Mouse (Mus musculus): ENCODE results near the gene Eef1akmt2. TPM values are rescaled to one million over a fixed set of nuclear protein-coding genes. Genes with fewer than 3 reads are reported as not detected.

The Eef1akmt2 gene
- total and polyA plus RNA-seq, 3 experiments: 5.2 to 7.7 (median 7.7) TPM

- intact Hi-C loops (cut with DNase I): no loop called here
- TF ChIP-seq EP300 (IDR thresholded peaks at IDR 0.05; ENCODE audit: insufficient read depth, low read depth, low read length): no peak
- no peak for TF ChIP-seq CTCF (IDR thresholded peaks at IDR 0.05)
- no peak for TF ChIP-seq POLR2A (IDR thresholded peaks at IDR 0.05; ENCODE audit: insufficient read depth, low read depth, low read length)
Measured at GRCm38 (mm10) chr7:132843152-132843551, 9.3 kb downstream of the Eef1akmt2 start.

DNA sequence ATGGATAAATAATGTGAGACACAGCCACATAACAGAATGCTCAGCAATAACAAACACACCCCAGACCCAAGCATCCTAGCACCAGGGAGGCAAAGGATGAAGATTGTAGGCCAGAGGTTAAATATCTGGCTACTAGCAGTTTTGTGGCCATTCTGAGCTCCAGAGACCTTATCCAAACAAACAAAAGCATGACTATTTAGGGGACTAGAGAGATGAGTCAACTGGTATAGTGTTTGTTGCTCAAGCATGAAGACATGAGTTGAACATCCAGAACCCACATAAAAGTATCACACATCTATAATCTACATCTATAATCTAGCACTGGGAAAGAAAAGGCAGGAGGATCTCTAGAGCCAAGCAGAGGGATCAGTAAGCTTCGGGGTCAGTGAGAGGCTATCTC lies 10.0 kb downstream of the Eef1akmt2 start:
- intact Hi-C loops (cut with DNase I): no loop called here
- H3K27ac ChIP-seq: no peak overlapping the region
- WGBS: 90% methylated on average over 1 of the region's 1 CpGs

More at GRCm38 (mm10) chr7:132843152-132843551, 9.3 kb downstream of the Eef1akmt2 start:
- DNase-seq: no peak
- Histone ChIP-seq H3K4me1 (ENCODE audit: control insufficient read depth, insufficient read depth, low read length) (no peaks in the 10 kb centered on the region), H3K4me3 (no peak overlapping the region), H3K36me3 (ENCODE audit: control insufficient read depth, insufficient read depth, low read length) (no peaks in the 10 kb centered on the region; the same call in 1 of the 2 replicates), H3K79me2 (replicated peaks; ENCODE audit: control insufficient read depth, insufficient read depth, low read length) (no peaks in the 10 kb centered on the region), H3K27ac (no peak overlapping the region), H3K27me3 (ENCODE audit: control insufficient read depth, insufficient read depth, low read length) (no peaks in the 10 kb centered on the region), H3K9ac (ENCODE audit: low read depth, low read length) (no peak overlapping the region)
- WGBS: 89% methylated on average over 3 of the region's 3 CpGs

DNA sequence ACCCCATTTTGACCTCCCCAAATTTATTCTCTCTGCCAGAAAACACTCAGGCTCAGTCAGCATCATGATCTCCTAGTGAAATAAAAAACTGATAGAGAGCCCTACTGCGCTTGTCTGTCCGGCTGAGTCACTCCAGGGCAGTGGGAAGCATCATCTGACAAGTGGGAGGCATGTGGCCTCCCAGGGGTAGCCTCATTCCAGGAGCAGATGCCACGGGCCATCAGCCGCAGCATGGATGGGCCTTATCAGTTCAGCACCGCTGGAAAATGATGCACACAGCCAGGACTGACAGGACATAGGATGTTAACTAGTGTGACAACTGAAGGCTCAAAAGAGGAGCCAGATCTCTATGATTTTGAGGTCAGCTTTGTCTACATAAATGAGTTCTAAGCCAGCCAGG lies 11.2 kb downstream of the Eef1akmt2 start:
- no peak overlapping the region for H3K4me3 ChIP-seq
- TF ChIP-seq POLR2A (IDR thresholded peaks at IDR 0.05; ENCODE audit: insufficient read depth, low read depth, low read length) (no peak), EP300 (IDR thresholded peaks at IDR 0.05; ENCODE audit: insufficient read depth, low read depth, low read length) (no peak), CTCF (IDR thresholded peaks at IDR 0.05) (no peak)
- no peaks in the 10 kb centered on the region for H3K79me2 ChIP-seq (replicated peaks; ENCODE audit: control insufficient read depth, insufficient read depth, low read length)
- intact Hi-C loops (cut with DNase I): no loop called here
- no peaks in the 10 kb centered on the region; the same call in 1 of the 2 replicates for H3K36me3 ChIP-seq (ENCODE audit: control insufficient read depth, insufficient read depth, low read length)
- no peak for DNase-seq
- WGBS: 43% methylated on average over 5 of the region's 5 CpGs
- no peaks in the 10 kb centered on the region for H3K4me1 ChIP-seq (ENCODE audit: control insufficient read depth, insufficient read depth, low read length)
- no peak overlapping the region for H3K9ac ChIP-seq (ENCODE audit: low read depth, low read length)
- no peak overlapping the region for H3K27ac ChIP-seq
- no peaks in the 10 kb centered on the region for H3K27me3 ChIP-seq (ENCODE audit: control insufficient read depth, insufficient read depth, low read length)

More for the DNA sequence above, 10.0 kb downstream of the Eef1akmt2 start:
- no peak for DNase-seq
- Histone ChIP-seq H3K4me3 (no peak overlapping the region), H3K9ac (ENCODE audit: low read depth, low read length) (no peak overlapping the region), H3K27me3 (ENCODE audit: control insufficient read depth, insufficient read depth, low read length) (no peaks in the 10 kb centered on the region), H3K36me3 (ENCODE audit: control insufficient read depth, insufficient read depth, low read length) (no peaks in the 10 kb centered on the region; the same call in 1 of the 2 replicates), H3K4me1 (ENCODE audit: control insufficient read depth, insufficient read depth, low read length) (no peaks in the 10 kb centered on the region), H3K79me2 (replicated peaks; ENCODE audit: control insufficient read depth, insufficient read depth, low read length) (no peaks in the 10 kb centered on the region)
- no peak for TF ChIP-seq EP300 (IDR thresholded peaks at IDR 0.05; ENCODE audit: insufficient read depth, low read depth, low read length)
- no peak for TF ChIP-seq CTCF (IDR thresholded peaks at IDR 0.05)
- TF ChIP-seq POLR2A (IDR thresholded peaks at IDR 0.05; ENCODE audit: insufficient read depth, low read depth, low read length): no peak

DNA sequence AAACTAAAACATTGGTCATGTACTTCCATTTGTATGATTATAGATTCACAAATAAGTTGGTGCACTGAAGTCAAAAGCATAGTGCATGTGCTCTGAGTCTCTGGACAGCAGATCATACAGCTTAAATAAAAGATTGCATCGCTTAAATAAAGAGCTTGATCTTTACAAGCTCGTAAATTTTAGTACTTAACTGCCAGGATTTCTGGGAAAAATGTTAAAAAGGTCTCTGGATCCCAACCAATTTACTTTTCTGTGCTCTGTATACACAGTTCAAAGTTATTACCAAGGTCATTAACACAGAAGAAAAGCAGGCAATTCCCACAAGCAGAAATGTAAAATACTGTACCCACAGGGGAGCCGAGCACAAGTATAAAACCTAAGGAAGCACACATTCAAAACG lies 21.5 kb downstream of the Eef1akmt2 start:
- no peak for TF ChIP-seq CTCF (IDR thresholded peaks at IDR 0.05)
- TF ChIP-seq POLR2A (IDR thresholded peaks at IDR 0.05; ENCODE audit: insufficient read depth, low read depth, low read length): no peak
- TF ChIP-seq EP300 (IDR thresholded peaks at IDR 0.05; ENCODE audit: insufficient read depth, low read depth, low read length): no peak
- Histone ChIP-seq H3K4me3 (no peak overlapping the region), H3K9ac (ENCODE audit: low read depth, low read length) (no peak overlapping the region), H3K79me2 (replicated peaks; ENCODE audit: control insufficient read depth, insufficient read depth, low read length) (no peaks in the 10 kb centered on the region), H3K27me3 (ENCODE audit: control insufficient read depth, insufficient read depth, low read length) (no peaks in the 10 kb centered on the region), H3K27ac (no peak overlapping the region), H3K4me1 (ENCODE audit: control insufficient read depth, insufficient read depth, low read length) (no peaks in the 10 kb centered on the region), H3K36me3 (ENCODE audit: control insufficient read depth, insufficient read depth, low read length) (no peaks in the 10 kb centered on the region; the same call in 1 of the 2 replicates)
- intact Hi-C loops (cut with DNase I): no loop called here
- no peak for DNase-seq
- 89% methylated on average over 4 of the region's 4 CpGs for WGBS

DNA sequence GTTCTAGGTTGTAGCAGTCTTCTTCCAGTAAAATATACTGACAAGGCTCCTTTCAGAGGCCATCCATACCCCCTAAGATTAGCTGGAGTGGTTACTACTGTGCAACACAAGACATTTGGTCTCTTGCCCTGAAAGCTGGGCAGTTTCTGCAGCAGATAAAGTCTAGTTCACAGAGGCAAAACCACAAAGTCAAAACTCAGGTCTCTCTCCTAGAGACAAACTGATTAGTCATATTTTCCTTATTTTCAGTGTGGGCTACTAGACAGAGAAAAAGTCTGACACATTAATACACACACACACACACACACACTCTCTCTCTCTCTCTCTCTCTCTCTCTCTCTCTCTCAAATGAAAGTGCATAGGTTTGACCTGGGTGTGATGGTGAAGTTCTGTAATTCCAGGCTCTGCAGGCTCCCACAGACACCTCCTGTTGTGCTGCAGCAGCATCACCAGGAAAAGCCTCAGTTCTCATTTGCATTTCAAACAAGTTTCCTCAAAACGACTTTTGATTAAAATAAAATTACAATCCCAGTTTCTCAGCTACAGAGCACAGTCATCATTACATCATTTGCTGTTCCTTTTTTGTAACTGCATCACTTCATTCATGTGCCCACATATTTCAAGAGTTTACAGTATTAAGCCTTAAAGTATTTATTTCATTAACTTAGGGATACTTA lies 28.0 kb downstream of the Eef1akmt2 start:
- Histone ChIP-seq H3K36me3 (ENCODE audit: control insufficient read depth, insufficient read depth, low read length) (peaks cover 2% of the 10 kb centered on the region), H3K27me3 (ENCODE audit: control insufficient read depth, insufficient read depth, low read length) (no peaks in the 10 kb centered on the region), H3K9ac (ENCODE audit: low read depth, low read length) (no peak overlapping the region), H3K4me1 (ENCODE audit: control insufficient read depth, insufficient read depth, low read length) (no peaks in the 10 kb centered on the region; the same call in 1 of the 2 replicates), H3K79me2 (replicated peaks; ENCODE audit: control insufficient read depth, insufficient read depth, low read length) (no peaks in the 10 kb centered on the region), H3K4me3 (no peak overlapping the region), H3K27ac (no peak overlapping the region)
- 6% methylated on average over 1 of the region's 1 CpGs for WGBS
- intact Hi-C loops (cut with DNase I): no loop called here
- TF ChIP-seq POLR2A (IDR thresholded peaks at IDR 0.05; ENCODE audit: insufficient read depth, low read depth, low read length) (no peak), EP300 (IDR thresholded peaks at IDR 0.05; ENCODE audit: insufficient read depth, low read depth, low read length) (no peak), CTCF (IDR thresholded peaks at IDR 0.05) (no peak)
- no peak for DNase-seq

DNA sequence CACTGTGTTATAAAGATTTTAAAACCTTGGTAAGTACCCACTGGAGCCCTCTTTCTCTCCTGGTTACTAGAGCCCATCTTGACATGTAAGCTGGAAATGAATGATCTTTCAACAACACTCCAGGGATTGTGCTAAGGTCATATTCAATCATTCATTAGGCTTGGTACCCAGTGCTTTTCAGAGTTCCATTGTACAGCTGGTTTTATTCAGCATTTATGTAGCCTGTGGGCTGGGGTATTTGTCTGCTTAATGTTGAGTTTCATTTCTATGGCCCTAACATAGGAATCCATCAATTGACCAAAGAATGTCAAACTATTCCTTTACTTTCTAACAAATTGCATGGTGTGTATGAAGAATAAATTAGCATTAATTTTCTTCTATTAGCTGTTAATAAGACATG lies 28.6 kb downstream of the Eef1akmt2 start:
- no peaks in the 10 kb centered on the region for H3K27me3 ChIP-seq (ENCODE audit: control insufficient read depth, insufficient read depth, low read length)
- H3K36me3 ChIP-seq (ENCODE audit: control insufficient read depth, insufficient read depth, low read length): peaks cover 2% of the 10 kb centered on the region
- H3K79me2 ChIP-seq (replicated peaks; ENCODE audit: control insufficient read depth, insufficient read depth, low read length): no peaks in the 10 kb centered on the region
- no peaks in the 10 kb centered on the region; the same call in 1 of the 2 replicates for H3K4me1 ChIP-seq (ENCODE audit: control insufficient read depth, insufficient read depth, low read length)
- H3K27ac ChIP-seq: no peak overlapping the region; the same call in 1 of the 2 replicates
- no peak for DNase-seq
- H3K4me3 ChIP-seq: no peak overlapping the region
- TF ChIP-seq CTCF (IDR thresholded peaks at IDR 0.05) (no peak), EP300 (IDR thresholded peaks at IDR 0.05; ENCODE audit: insufficient read depth, low read depth, low read length) (no peak), POLR2A (IDR thresholded peaks at IDR 0.05; ENCODE audit: insufficient read depth, low read depth, low read length) (no peak)
- no peak overlapping the region for H3K9ac ChIP-seq (ENCODE audit: low read depth, low read length)
- intact Hi-C loops (cut with DNase I): no loop called here
